Mouse (Mus musculus): ENCODE data around the gene Pacs2.

The Pacs2 gene

GRCm38 (mm10) chr12:113114856-113115538 lies 100.7 kb downstream of the Pacs2 start:
- DNase-seq (ENCODE audit: inconsistent age in 2 of 2, low spot score in 1 of 2): no peak

GRCm38 (mm10) chr12:113119516-113120410 lies 105.5 kb downstream of the Pacs2 start:
- peak; percentile 75 to 93 for DNase-seq (ENCODE audit: inconsistent age in 2 of 2, low spot score in 1 of 2)
